Mouse (Mus musculus): ENCODE results near the gene Sfmbt1. TPM values are rescaled to one million over a fixed set of nuclear protein-coding genes. Genes with fewer than 3 reads are reported as not detected.

Sfmbt1 gene
- polyA plus RNA-seq, 1 experiment: 9.7 TPM

GRCm38 (mm10) chr14:30746160-30746559, 31.5 kb downstream of the Sfmbt1 start:
- Histone ChIP-seq H3K4me1 (ENCODE audit: control insufficient read depth, insufficient read depth, low read length) (no peaks in the 10 kb centered on the region), H3K27me3 (ENCODE audit: control insufficient read depth, insufficient read depth, low read length) (no peaks in the 10 kb centered on the region), H3K4me3 (replicated peaks; ENCODE audit: insufficient read depth, low read depth, low read length) (no peak overlapping the region), H3K27ac (ENCODE audit: insufficient read depth, low read length) (no peak overlapping the region)
- WGBS: 94% methylated on average over 1 of the region's 1 CpGs
- DNase-seq: no peak
- TF ChIP-seq POLR2A (IDR thresholded peaks at IDR 0.05; ENCODE audit: borderline replicate concordance, insufficient read depth, low read length) (no peak), CTCF (IDR thresholded peaks at IDR 0.05; ENCODE audit: borderline replicate concordance, insufficient read depth, low read depth, low read length) (no peak)

- H3K4me3 ChIP-seq (replicated peaks; ENCODE audit: insufficient read depth, low read depth, low read length): no peak overlapping the region
- WGBS: 89% methylated on average over 3 of the region's 3 CpGs
- H3K27me3 ChIP-seq (ENCODE audit: control insufficient read depth, insufficient read depth, low read length): no peaks in the 10 kb centered on the region
- H3K27ac ChIP-seq (ENCODE audit: insufficient read depth, low read length): no peak overlapping the region
- TF ChIP-seq CTCF (IDR thresholded peaks at IDR 0.05; ENCODE audit: borderline replicate concordance, insufficient read depth, low read depth, low read length) (no peak), POLR2A (IDR thresholded peaks at IDR 0.05; ENCODE audit: borderline replicate concordance, insufficient read depth, low read length) (no peak)
- DNase-seq: no peak
- H3K4me1 ChIP-seq (ENCODE audit: control insufficient read depth, insufficient read depth, low read length): no peaks in the 10 kb centered on the region
Measured at GRCm38 (mm10) chr14:30757239-30757638, 42.6 kb downstream of the Sfmbt1 start.

DNA sequence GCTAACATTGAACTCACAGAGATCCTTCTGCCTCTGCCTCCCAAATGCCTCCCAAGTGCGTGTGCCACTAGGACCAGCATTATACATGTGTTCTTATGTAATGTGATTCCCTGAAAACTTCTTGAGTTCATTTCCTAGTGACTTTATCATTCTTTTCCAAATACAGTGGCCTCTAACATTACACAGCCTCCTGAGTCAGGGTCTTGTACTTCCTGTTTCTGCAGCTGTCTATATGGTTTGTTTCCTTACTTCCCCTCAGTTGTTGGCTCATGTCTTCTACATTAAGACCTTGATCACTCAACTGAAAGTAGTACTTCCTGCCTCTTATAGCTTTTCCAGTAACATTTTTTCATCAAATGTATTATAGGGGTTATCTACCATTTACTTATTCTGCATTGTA, 46.6 kb downstream of the Sfmbt1 start:
- no peak for DNase-seq
- TF ChIP-seq CTCF (IDR thresholded peaks at IDR 0.05; ENCODE audit: borderline replicate concordance, insufficient read depth, low read depth, low read length) (no peak), POLR2A (IDR thresholded peaks at IDR 0.05; ENCODE audit: borderline replicate concordance, insufficient read depth, low read length) (no peak)

GRCm38 (mm10) chr14:30762131-30762903, 47.7 kb downstream of the Sfmbt1 start:
- TF ChIP-seq POLR2A (IDR thresholded peaks at IDR 0.05; ENCODE audit: borderline replicate concordance, insufficient read depth, low read length): no peak
- TF ChIP-seq CTCF (IDR thresholded peaks at IDR 0.05; ENCODE audit: borderline replicate concordance, insufficient read depth, low read depth, low read length): no peak
- DNase-seq: no peak
- 92% methylated on average over 7 of the region's 7 CpGs for WGBS

More for the DNA sequence above, 46.6 kb downstream of the Sfmbt1 start:
- Histone ChIP-seq H3K4me3 (replicated peaks; ENCODE audit: insufficient read depth, low read depth, low read length) (no peak overlapping the region), H3K4me1 (ENCODE audit: control insufficient read depth, insufficient read depth, low read length) (no peaks in the 10 kb centered on the region), H3K27me3 (ENCODE audit: control insufficient read depth, insufficient read depth, low read length) (no peaks in the 10 kb centered on the region), H3K27ac (ENCODE audit: insufficient read depth, low read length) (no peak overlapping the region)
- 100% methylated on average over 1 of the region's 1 CpGs for WGBS

GRCm38 (mm10) chr14:30762904-30763568, 48.4 kb downstream of the Sfmbt1 start:
- 91% methylated on average over 5 of the region's 5 CpGs for WGBS
- Histone ChIP-seq H3K4me3 (replicated peaks; ENCODE audit: insufficient read depth, low read depth, low read length) (no peak overlapping the region), H3K27ac (ENCODE audit: insufficient read depth, low read length) (no peak overlapping the region), H3K4me1 (ENCODE audit: control insufficient read depth, insufficient read depth, low read length) (no peaks in the 10 kb centered on the region), H3K27me3 (ENCODE audit: control insufficient read depth, insufficient read depth, low read length) (no peaks in the 10 kb centered on the region)
- no peak for DNase-seq
- no peak for TF ChIP-seq CTCF (IDR thresholded peaks at IDR 0.05; ENCODE audit: borderline replicate concordance, insufficient read depth, low read depth, low read length)

More at GRCm38 (mm10) chr14:30762131-30762903, 47.7 kb downstream of the Sfmbt1 start:
- Histone ChIP-seq H3K27ac (ENCODE audit: insufficient read depth, low read length) (no peak overlapping the region), H3K27me3 (ENCODE audit: control insufficient read depth, insufficient read depth, low read length) (no peaks in the 10 kb centered on the region), H3K4me3 (replicated peaks; ENCODE audit: insufficient read depth, low read depth, low read length) (no peak overlapping the region), H3K4me1 (ENCODE audit: control insufficient read depth, insufficient read depth, low read length) (no peaks in the 10 kb centered on the region)

GRCm38 (mm10) chr14:30784614-30785013, 70.0 kb downstream of the Sfmbt1 start:
- no peaks in the 10 kb centered on the region for H3K4me1 ChIP-seq (ENCODE audit: control insufficient read depth, insufficient read depth, low read length)
- TF ChIP-seq POLR2A (IDR thresholded peaks at IDR 0.05; ENCODE audit: borderline replicate concordance, insufficient read depth, low read length) (no peak), CTCF (IDR thresholded peaks at IDR 0.05; ENCODE audit: borderline replicate concordance, insufficient read depth, low read depth, low read length) (no peak)
- no peak for DNase-seq
- no peak overlapping the region for H3K4me3 ChIP-seq (replicated peaks; ENCODE audit: insufficient read depth, low read depth, low read length)
- no peak overlapping the region for H3K27ac ChIP-seq (ENCODE audit: insufficient read depth, low read length)
- WGBS: 95% methylated on average over 6 of the region's 6 CpGs
- H3K27me3 ChIP-seq (ENCODE audit: control insufficient read depth, insufficient read depth, low read length): no peaks in the 10 kb centered on the region

- Histone ChIP-seq H3K4me3 (replicated peaks; ENCODE audit: insufficient read depth, low read depth, low read length) (no peak overlapping the region), H3K27me3 (ENCODE audit: control insufficient read depth, insufficient read depth, low read length) (no peaks in the 10 kb centered on the region), H3K4me1 (ENCODE audit: control insufficient read depth, insufficient read depth, low read length) (no peaks in the 10 kb centered on the region), H3K27ac (ENCODE audit: insufficient read depth, low read length) (no peak overlapping the region)
- no peak for TF ChIP-seq POLR2A (IDR thresholded peaks at IDR 0.05; ENCODE audit: borderline replicate concordance, insufficient read depth, low read length)
- WGBS: 36% methylated on average over 1 of the region's 1 CpGs
- DNase-seq: no peak
Measured at GRCm38 (mm10) chr14:30789471-30789870, 74.8 kb downstream of the Sfmbt1 start.

DNA sequence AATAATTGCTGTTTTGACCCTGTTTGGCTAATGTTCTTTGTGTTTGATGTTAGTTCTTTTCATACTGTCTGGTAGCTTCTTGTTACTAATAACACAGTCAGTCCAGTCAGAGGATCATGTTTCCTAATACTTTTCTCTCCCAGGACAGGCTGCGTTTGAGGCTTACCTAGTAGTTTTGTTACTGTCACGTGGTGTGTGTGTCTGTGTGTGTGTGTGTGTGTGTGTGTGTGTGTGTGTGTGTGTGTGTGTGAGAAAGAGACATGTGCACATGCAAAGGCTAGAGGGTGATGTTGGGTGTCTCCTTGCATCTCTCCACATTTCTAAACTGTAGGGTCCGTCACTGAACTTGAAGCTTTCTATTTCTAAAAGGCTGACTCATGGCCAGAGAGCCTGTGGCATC, 78.2 kb downstream of the Sfmbt1 start:
- Histone ChIP-seq H3K4me3 (replicated peaks; ENCODE audit: insufficient read depth, low read depth, low read length) (no peak overlapping the region), H3K27me3 (ENCODE audit: control insufficient read depth, insufficient read depth, low read length) (no peaks in the 10 kb centered on the region), H3K27ac (ENCODE audit: insufficient read depth, low read length) (no peak overlapping the region), H3K4me1 (ENCODE audit: control insufficient read depth, insufficient read depth, low read length) (no peaks in the 10 kb centered on the region)
- TF ChIP-seq CTCF (IDR thresholded peaks at IDR 0.05; ENCODE audit: borderline replicate concordance, insufficient read depth, low read depth, low read length) (no peak), POLR2A (IDR thresholded peaks at IDR 0.05; ENCODE audit: borderline replicate concordance, insufficient read depth, low read length) (no peak)
- DNase-seq: no peak
- 87% methylated on average over 3 of the region's 3 CpGs for whole genome bisulfite sequencing

Data from cerebellum, adult 2 months (tissue).